Mouse (Mus musculus): ENCODE data around the gene Mrgprb1. TPM values are rescaled to one million over a fixed set of nuclear protein-coding genes. Genes with fewer than 3 reads are reported as not detected.

Gene Mrgprb1
- total RNA-seq (2023), result not detected in 2 replicates

GRCm38 (mm10) chr7:48456242-48456641 lies at the start of gene Mrgprb1:
Mrgprb1 (minus strand) TSS chr7:48456342.

GRCm38 (mm10) chr7:48499221-48499620 lies 43.1 kb upstream of the Mrgprb1 start, which contains the start of gene Mrgprx2:
Mrgprx2 (minus strand) TSS chr7:48499321.

Other genes starting within 250 kb of the Mrgprb1 start
- not detected in 2 replicates for gene Mrgprb8, start 67.8 kb downstream of the Mrgprb1 start, total RNA-seq (2023)
- gene Mrgprx2, start 43.0 kb upstream of the Mrgprb1 start, total RNA-seq (2023), result not detected in 2 replicates
- not detected in 2 replicates for gene Mrgprb2, start 101.7 kb upstream of the Mrgprb1 start, total RNA-seq (2023)
- gene Mrgprb3, start 187.5 kb upstream of the Mrgprb1 start, total RNA-seq (2023), result not detected in 2 replicates